Mouse (Mus musculus) ovary, adult 2 months (tissue): ENCODE data around the gene I0C0044D17Rik. TPM values are rescaled to one million over a fixed set of nuclear protein-coding genes. Genes with fewer than 3 reads are reported as not detected.

Source experiments
- polyA plus RNA-seq: library from polyadenylated mRNA; depleted of rRNA; stranded (reverse); fragments of >200 nt; gene quantifications from 2 replicates; pipeline ENCODE4 v1.2.3, GENCODE M21; 2012; rRNA removed

The I0C0044D17Rik gene
- polyA plus RNA-seq = not detected in 2 replicates

GRCm38 (mm10) chr4:98823740-98824139 is at the start of gene I0C0044D17Rik:
Gene I0C0044D17Rik (minus strand): TSS chr4:98823840.

DNA sequence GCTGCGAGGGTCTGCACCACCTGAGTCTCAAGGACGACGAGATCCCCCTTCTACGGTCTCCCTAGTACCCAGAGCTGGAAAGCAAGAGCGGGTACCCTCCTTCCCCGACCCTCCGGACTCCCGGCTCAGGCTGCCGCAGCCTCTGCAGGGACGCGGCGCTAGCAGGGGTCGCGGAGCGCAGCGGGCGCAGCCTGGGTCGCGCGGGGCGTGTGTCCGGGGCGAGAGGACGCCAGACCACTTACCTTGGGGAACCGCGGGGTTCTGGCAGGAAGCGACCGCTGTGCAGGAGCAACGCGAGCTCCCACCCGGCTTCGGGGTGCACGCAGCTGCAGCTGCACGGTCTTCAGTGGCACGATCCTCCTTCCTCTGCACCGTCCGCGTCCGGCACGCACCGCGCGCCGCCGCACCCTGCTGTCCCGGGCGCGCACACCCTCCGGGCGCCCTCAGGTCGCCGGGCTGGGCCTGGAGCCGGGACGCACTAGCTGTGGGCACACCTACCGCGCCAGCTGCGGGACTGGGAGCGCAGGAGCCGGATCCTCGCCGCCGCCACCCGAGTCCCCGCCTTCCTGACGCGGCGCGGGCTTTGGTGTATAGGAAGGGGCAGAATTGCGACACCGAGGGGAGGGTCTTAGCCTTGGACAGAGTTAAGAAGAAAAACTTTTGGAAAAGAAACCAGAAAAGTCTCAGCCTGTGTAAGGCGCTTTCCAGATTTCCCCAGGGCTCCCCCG is 6.3 kb downstream of the I0C0044D17Rik start, which contains the start of gene Kank4:
Gene Kank4, minus strand, starts transcription at position 354 of the 728 bp plus-strand sequence.

Other genes with a start within 250 kb of the I0C0044D17Rik start
- not detected in 2 replicates for gene L1td1, start 97.1 kb downstream of the I0C0044D17Rik start, polyA plus RNA-seq
- 4.0 and 5.6 TPM in 2 replicates for gene Kank4, start 6.3 kb downstream of the I0C0044D17Rik start, polyA plus RNA-seq
- 262 and 598 TPM in 2 replicates for gene Usp1, start 100.0 kb upstream of the I0C0044D17Rik start, polyA plus RNA-seq
- 0.33 TPM in 1 of 2 replicates, not detected in the other for gene Angptl3, start 207.1 kb upstream of the I0C0044D17Rik start, polyA plus RNA-seq